Mouse (Mus musculus): ENCODE data around the gene Gtpbp8.

Gene Gtpbp8

GRCm38 (mm10) chr16:44745866-44746562 lies at the start of gene Gtpbp8:
Gene Gtpbp8 (minus strand): TSS chr16:44746363.
- DNase-seq (ENCODE audit: low read depth in 1 of 2, low spot score in 2 of 2): peak; percentile 36 to 45

GRCm38 (mm10) chr16:44794416-44794815 lies 48.3 kb upstream of the Gtpbp8 start:
- no peak for DNase-seq (ENCODE audit: low read depth in 1 of 2, low spot score in 2 of 2)

- no peak for DNase-seq (ENCODE audit: low read depth in 1 of 2, low spot score in 2 of 2)
These were observed 40.8 kb upstream of the Gtpbp8 start for GRCm38 (mm10) chr16:44786934-44787333.

DNA sequence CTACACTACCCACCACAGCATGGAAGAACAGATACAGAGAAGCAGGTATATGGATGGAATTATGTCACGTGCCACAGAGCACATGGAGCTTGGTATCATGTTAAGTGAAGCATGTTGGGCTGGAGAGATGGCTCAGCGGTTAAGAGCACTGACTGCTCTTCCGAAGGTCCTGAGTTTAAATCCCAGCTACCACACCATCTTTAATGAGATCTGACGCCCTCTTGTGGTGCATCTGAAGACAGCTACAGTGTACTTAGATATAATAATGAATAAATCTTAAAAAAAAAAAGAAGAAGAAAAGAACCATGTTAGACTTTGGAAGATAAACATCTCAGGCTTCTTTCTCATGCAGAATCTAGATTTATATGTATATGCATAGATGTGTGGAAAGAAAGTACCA lies 34.6 kb upstream of the Gtpbp8 start:
- DNase-seq (ENCODE audit: low read depth in 1 of 2, low spot score in 2 of 2): no peak

DNA sequence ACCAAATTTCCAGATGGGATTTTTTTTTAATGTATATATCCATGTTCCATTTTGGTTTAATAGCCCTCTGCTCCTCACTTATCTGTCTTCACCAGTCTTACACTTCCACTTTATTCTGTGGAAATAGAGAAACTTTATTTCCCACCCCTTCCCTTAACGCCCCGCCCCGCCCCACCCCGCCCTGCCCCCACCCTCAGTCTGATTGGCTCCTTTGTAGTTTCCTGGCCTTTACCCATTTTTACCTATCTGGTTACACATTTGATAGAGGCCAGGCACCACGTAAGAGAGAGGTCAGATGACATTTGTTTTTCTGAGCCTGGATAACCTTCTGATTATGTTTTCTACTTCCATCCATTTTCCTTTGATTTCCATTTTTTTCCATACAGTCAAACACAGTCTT lies 33.3 kb upstream of the Gtpbp8 start:
- no peak for DNase-seq (ENCODE audit: low read depth in 1 of 2, low spot score in 2 of 2)

DNA sequence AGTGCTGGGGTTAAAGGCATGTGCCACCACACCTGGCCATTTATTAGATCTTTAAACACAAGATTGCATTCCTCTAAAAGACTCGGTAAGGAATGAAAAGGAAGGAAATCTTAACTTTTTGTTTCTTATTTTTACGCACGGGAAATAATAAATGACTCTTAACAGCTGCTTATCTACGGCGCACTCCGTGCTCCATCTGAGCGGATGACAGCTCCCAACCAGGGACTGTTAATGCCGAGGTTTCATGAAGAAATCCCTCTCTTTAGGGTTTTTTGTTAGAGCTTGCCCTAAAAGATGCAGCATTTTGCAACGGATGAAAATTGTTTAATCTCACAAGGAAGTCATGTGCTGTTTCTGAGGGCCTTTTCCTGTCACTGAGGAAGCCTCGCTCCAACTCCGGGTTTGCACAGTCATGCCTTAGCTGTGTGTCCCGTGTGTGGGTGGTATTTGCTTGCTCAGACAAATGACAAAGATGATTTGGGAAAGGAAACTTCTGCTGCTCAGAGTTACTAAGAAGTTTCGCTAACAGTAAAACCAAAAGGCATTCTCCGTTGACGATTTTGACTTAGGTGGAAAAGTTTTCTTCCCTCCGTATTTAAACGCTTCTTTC lies 32.5 kb upstream of the Gtpbp8 start:
- peak; percentile 19 to 42 for DNase-seq (ENCODE audit: low read depth in 1 of 2, low spot score in 2 of 2)

GRCm38 (mm10) chr16:44774201-44774600 lies 28.0 kb upstream of the Gtpbp8 start:
- no peak for DNase-seq (ENCODE audit: low read depth in 1 of 2, low spot score in 2 of 2)

DNA sequence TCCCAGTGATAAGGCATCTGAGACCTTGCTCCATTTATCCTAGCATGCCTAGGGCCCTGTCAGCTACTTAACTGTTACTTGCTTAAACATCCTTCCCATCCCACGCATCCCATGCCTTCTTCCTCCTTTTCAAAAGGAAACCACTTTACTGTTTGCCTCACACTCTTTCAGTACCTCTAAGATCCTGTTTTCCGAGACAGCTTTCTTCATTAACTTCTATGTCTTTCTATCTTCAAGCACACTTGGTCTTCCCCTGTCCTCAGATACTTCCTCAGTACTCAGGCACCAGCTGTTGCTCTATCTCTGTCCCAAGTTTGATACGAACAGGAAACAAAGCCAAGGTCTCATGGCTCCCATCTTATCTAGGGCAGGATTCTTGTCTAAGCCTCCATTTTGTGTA lies 27.5 kb upstream of the Gtpbp8 start:
- DNase-seq (ENCODE audit: low read depth in 1 of 2, low spot score in 2 of 2): no peak

DNA sequence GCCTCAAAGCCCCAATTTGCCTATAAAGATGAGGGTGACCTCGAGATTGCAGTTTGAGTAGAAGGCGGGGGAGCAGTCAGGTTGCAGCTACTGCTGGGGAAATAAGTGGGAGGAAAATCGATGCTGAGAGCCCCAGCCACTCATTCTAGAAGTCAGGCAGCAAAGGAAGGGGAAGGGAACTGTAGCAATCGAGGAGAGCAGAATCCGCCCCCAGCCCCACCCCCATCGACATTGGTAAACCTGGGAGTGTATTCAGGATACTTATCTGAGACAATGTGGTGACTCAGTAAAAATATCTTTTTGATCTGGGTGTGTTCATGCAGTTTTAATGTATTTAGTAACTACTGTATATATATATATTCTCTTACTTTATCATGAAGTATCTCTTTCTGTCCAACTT lies 26.4 kb upstream of the Gtpbp8 start:
- no peak for DNase-seq (ENCODE audit: low read depth in 1 of 2, low spot score in 2 of 2)

GRCm38 (mm10) chr16:44767967-44768366 lies 21.8 kb upstream of the Gtpbp8 start:
- peak in 1 of 2 experiments; percentile 6 for DNase-seq (ENCODE audit: low read depth in 1 of 2, low spot score in 2 of 2)

GRCm38 (mm10) chr16:44767506-44767905 lies 21.3 kb upstream of the Gtpbp8 start:
- DNase-seq (ENCODE audit: low read depth in 1 of 2, low spot score in 2 of 2): no peak

- DNase-seq (ENCODE audit: low read depth in 1 of 2, low spot score in 2 of 2): no peak
These were observed 20.2 kb upstream of the Gtpbp8 start for GRCm38 (mm10) chr16:44766320-44766892.

DNA sequence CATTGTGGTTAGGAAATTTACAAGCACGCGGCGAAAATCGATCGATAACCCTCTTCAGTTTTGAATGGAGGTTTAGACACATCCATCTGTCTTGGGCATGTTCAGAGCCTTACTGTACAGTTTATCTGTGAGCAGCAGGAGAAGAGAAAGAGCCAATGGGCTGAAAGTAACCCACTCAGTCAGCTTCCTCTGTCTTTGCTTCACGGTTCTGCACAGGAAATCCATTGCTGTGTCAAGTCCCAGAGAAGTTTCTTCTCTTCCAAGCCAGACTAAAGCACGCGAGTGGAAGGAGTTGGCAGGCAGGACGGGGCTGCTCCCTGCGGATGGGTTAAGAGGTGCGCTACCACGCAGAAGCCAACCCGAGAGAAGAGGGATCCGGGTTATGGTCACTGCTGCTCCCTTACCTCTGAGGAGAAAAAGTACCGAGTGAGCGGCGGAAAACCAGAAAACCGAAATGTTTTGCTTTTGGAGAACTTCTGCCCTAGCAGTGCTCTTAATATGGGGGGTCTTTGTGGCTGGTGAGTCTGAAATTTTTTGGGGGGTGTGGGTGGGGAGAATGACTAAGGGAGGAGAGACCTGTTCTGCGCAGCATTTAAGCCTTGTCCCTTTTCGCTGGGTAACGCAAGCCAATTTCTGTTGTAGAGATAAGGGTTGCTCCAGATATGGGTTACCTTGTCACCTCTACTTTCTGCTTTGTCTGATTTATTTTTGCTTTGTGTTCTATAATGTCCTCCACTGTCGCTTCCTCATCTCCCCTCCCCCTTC lies 19.6 kb upstream of the Gtpbp8 start, which contains the start of gene Cd200r1:
Gene Cd200r1 (plus strand): TSS at position 182 of the 765 bp plus-strand sequence.
- no peak for DNase-seq (ENCODE audit: low read depth in 1 of 2, low spot score in 2 of 2)

- no peak for DNase-seq (ENCODE audit: low read depth in 1 of 2, low spot score in 2 of 2)
These were observed 15.6 kb upstream of the Gtpbp8 start for GRCm38 (mm10) chr16:44761811-44762210.

DNA sequence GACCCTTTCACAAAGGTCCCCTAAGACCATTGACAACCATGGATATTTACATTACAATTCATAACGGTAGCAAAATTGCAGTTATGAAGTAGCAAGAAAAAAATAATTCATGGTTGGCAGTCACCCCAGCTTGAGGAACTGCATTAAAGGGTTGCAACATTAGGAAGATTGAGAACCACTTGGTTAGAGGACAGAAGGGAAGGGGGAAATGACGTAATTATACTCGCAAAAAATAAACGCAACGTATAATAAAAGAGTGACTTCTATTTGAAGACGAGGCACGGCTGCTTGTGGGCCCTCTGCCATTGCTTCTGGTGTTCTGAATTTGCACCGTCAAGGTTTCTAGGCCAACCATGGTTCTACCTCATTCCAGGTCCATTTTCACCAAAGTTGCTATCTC lies 11.5 kb upstream of the Gtpbp8 start:
- no peak for DNase-seq (ENCODE audit: low read depth in 1 of 2, low spot score in 2 of 2)

DNA sequence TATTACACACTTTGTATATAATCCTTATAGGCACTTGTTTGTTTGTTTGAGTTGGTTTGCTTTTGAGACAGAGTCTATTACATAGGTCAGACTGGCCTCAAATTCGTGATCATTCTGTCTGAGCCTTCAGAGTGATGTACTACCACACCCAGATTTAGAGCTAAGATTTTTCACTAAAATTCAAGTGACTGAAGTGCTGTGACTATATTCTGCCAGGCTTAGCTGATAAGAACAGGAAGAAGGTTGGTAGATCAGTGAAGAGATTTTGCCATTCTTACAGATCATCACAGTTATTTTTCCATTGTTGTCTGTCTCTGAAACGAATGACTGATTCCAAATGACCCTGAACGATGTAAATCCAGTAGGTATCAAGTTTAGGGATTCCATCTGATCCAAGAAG lies 1.8 kb upstream of the Gtpbp8 start:
- DNase-seq (ENCODE audit: low read depth in 1 of 2, low spot score in 2 of 2): no peak

- no peak for DNase-seq (ENCODE audit: low read depth in 1 of 2, low spot score in 2 of 2)
These were observed 695 bp downstream of the Gtpbp8 start for GRCm38 (mm10) chr16:44745471-44745865.

- no peak for DNase-seq (ENCODE audit: low read depth in 1 of 2, low spot score in 2 of 2)
These were observed 3.4 kb downstream of the Gtpbp8 start for GRCm38 (mm10) chr16:44742753-44743152.

GRCm38 (mm10) chr16:44736118-44736517 lies 10.0 kb downstream of the Gtpbp8 start:
- DNase-seq (ENCODE audit: low read depth in 1 of 2, low spot score in 2 of 2): no peak

GRCm38 (mm10) chr16:44735676-44736075 lies 10.5 kb downstream of the Gtpbp8 start:
- no peak for DNase-seq (ENCODE audit: low read depth in 1 of 2, low spot score in 2 of 2)

DNA sequence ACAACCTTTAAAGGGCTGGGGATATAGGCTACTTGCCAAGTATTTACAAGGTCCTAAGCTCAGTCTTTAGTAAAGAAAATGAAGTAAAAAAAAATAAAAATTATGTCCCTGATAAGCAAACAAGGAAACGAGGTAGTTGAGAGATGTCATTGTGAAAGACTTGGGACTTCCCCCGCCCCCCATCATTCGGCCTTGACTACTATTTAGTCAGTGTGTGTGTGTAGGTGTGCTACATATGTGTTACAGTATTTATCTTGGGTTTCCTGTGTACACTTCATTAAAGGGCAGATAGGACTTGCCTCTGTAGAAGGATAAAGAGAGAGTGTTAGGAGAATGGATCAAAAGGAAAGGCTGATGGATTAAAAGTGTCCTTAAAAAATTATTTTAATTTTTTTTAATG lies 12.1 kb downstream of the Gtpbp8 start:
- DNase-seq (ENCODE audit: low read depth in 1 of 2, low spot score in 2 of 2): no peak

DNA sequence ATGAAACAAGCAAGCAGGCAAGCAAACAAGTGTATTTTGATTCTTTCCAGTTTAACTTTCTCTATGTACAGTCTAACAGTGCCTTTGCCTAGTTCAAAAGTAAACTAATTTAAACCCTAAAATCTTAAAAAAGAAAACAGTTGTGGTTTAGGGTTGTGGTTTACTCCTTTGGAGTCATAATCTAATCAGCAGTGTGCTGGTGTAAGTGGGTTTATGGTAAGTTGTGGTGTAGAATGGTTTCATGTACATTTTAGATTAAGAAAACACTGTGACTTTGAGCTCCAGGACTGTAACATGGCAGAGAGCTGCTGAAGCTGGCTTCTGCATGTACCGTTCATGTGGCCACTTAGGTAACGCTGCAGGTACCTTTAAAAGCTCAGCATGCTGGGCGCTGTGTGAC lies 18.6 kb downstream of the Gtpbp8 start:
- DNase-seq (ENCODE audit: low read depth in 1 of 2, low spot score in 2 of 2): no peak
